Mouse (Mus musculus) testis, adult 2 months (tissue): ENCODE data around the gene Ankra2. TPM values are rescaled to one million over a fixed set of nuclear protein-coding genes. Genes with fewer than 3 reads are reported as not detected.
A peak's percentile ranks its signal among the peaks of the same experiment; 100 is the strongest.

Source experiments
- H3K27ac ChIP-seq: fragments of 200-500 bp; 2 replicates; pipeline ENCODE4 v1.5.1; 2012; ENCODE audit warnings: low read depth, low read length; ENCODE audit not compliant: control insufficient read depth, insufficient read depth
- H3K27me3 ChIP-seq: fragments of 200-500 bp; 2 replicates; pipeline ENCODE4 v1.6.1; 2012; ENCODE audit warnings: mild to moderate bottlenecking, low read length, moderate library complexity; ENCODE audit not compliant: control insufficient read depth, insufficient read depth
- H3K36me3 ChIP-seq: fragments of 200-500 bp; 2 replicates; pipeline ENCODE4 v1.6.1; 2012; ENCODE audit warnings: mild to moderate bottlenecking, low read length; ENCODE audit not compliant: control insufficient read depth, insufficient read depth
- H3K4me1 ChIP-seq: fragments of 200-500 bp; 2 replicates; pipeline ENCODE4 v1.6.1; 2012; ENCODE audit warnings: low read length; ENCODE audit not compliant: control insufficient read depth, insufficient read depth
- H3K4me3 ChIP-seq: fragments of 200-500 bp; 2 replicates; pipeline ENCODE4 v1.5.1; 2012; ENCODE audit warnings: low read depth, mild to moderate bottlenecking, low read length, moderate library complexity, mixed read lengths; ENCODE audit not compliant: control insufficient read depth
- CTCF ChIP-seq: fragments of 200-500 bp; IDR thresholded peaks from 2 replicates; pipeline ENCODE4 v1.5.1; 2012; ENCODE audit warnings: low read depth, mild to moderate bottlenecking, inconsistent platforms, low read length, moderate library complexity; ENCODE audit not compliant: control insufficient read depth, insufficient read depth, insufficient replicate concordance
- POLR2A ChIP-seq: fragments of 200-500 bp; IDR thresholded peaks from 2 replicates; pipeline ENCODE4 v1.6.1; 2012; ENCODE audit warnings: low read depth, mild to moderate bottlenecking, inconsistent platforms, low read length, moderate library complexity; ENCODE audit not compliant: control insufficient read depth
- polyA plus RNA-seq: library from polyadenylated mRNA; depleted of rRNA; stranded (reverse); fragments of >200 nt; gene quantifications from 2 replicates; pipeline ENCODE4 v1.2.3, GENCODE M21; 2012

Gene Ankra2
- polyA plus RNA-seq, 1 experiment = 22.2 TPM

- Histone ChIP-seq H3K36me3 (no peaks in the 10 kb centered on the region), H3K27me3 (no peaks in the 10 kb centered on the region), H3K4me3 (no peak overlapping the region), H3K27ac (no peak overlapping the region), H3K4me1 (no peaks in the 10 kb centered on the region)
- TF ChIP-seq CTCF = no peak
- no peak for TF ChIP-seq POLR2A
Measured at GRCm38 (mm10) chr13:98291712-98292111, 28.8 kb downstream of the Ankra2 start.

- no peak overlapping the region for H3K27ac ChIP-seq
- no peaks in the 10 kb centered on the region for H3K4me1 ChIP-seq
- no peak overlapping the region for H3K4me3 ChIP-seq
- H3K27me3 ChIP-seq = no peaks in the 10 kb centered on the region
- TF ChIP-seq POLR2A = no peak
- no peak for TF ChIP-seq CTCF
- H3K36me3 ChIP-seq = no peaks in the 10 kb centered on the region
Measured at GRCm38 (mm10) chr13:98296072-98296471, 33.2 kb downstream of the Ankra2 start.

DNA sequence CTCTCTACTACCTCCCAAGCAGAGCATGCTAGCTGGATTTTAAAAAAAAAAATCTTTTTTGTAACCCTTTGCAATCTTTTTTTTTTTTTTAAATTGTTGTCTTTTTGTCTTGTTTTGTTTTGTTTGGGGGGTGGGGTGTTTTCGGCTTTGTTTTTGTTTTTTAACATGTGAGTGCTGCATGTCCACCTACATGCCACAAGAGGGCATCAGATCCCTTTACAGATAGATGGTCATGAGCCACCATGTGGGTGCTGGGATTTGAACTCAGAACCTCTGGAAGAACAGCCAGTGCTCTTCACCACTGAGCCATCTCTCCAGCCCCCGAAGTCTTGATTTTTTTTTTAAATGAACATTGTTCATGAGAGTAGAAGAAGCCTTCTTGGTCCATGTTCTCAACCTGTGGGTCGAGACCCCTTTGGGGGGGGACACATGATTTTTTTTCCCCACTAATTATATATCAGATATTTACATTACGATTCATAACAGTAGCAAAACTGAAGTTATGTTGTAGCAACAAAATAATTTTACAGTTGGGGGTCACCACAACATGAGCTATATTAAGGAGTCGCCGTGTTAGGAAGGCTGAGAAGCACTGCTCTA, 35.1 kb downstream of the Ankra2 start:
- Histone ChIP-seq H3K27ac (no peak overlapping the region), H3K4me1 (no peaks in the 10 kb centered on the region), H3K36me3 (no peaks in the 10 kb centered on the region), H3K4me3 (no peak overlapping the region), H3K27me3 (no peaks in the 10 kb centered on the region)
- TF ChIP-seq POLR2A (no peak), CTCF (no peak)

GRCm38 (mm10) chr13:98298833-98299758, 36.2 kb downstream of the Ankra2 start:
- Histone ChIP-seq H3K27ac (no peak overlapping the region), H3K4me1 (no peaks in the 10 kb centered on the region), H3K27me3 (no peaks in the 10 kb centered on the region), H3K4me3 (peak overlapping the region; percentile 28), H3K36me3 (no peaks in the 10 kb centered on the region)
- TF ChIP-seq CTCF (peak; percentile 71), POLR2A (no peak)

- Histone ChIP-seq H3K27ac (no peak overlapping the region), H3K4me3 (no peak overlapping the region), H3K4me1 (peaks cover 2% of the 10 kb centered on the region; the same call in 1 of the 2 replicates), H3K36me3 (no peaks in the 10 kb centered on the region), H3K27me3 (no peaks in the 10 kb centered on the region)
- no peak for TF ChIP-seq CTCF
- TF ChIP-seq POLR2A = no peak
Measured at GRCm38 (mm10) chr13:98305257-98305656, 42.4 kb downstream of the Ankra2 start.

GRCm38 (mm10) chr13:98306393-98306792, 43.5 kb downstream of the Ankra2 start:
- H3K36me3 ChIP-seq = no peaks in the 10 kb centered on the region; the same call in 1 of the 2 replicates
- no peak overlapping the region for H3K4me3 ChIP-seq
- TF ChIP-seq POLR2A (no peak), CTCF (no peak)
- peak overlapping the region; percentile 66 for H3K27ac ChIP-seq
- H3K4me1 ChIP-seq = peaks cover 2% of the 10 kb centered on the region; the same call in 1 of the 2 replicates
- H3K27me3 ChIP-seq = no peaks in the 10 kb centered on the region

DNA sequence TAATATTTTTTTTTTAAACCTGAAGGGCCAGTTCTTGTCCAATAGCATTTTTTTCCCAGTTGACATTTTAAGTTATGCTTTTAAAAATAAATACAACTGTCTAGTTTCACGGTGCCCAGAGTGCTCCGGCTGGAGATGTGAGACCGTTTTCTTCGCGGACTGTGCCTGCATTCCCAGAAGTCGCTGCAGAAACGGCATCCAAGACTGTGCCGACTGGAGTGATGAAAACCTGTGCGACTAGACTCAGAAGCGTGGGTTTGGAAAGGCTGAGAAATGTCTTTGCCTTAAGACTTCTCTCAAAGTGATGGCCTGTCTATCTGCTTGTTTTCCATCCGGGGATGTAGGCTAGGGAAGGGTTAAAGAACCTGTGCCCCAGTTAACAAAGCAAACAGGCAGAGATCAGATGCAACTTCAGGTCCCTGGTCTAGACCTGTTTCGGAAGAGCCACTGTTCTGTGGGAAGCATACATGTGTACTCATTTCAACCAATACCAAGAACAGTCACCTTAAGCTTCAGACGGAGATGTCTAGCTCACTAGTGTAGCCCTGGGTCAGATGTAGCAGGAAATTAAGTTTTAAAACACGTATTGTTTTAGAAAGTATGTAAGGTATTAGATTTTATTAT, 44.1 kb downstream of the Ankra2 start:
- no peak for TF ChIP-seq POLR2A
- TF ChIP-seq CTCF = no peak
- Histone ChIP-seq H3K4me3 (no peak overlapping the region), H3K4me1 (peaks cover 2% of the 10 kb centered on the region; the same call in 1 of the 2 replicates), H3K27ac (peak overlapping the region; percentile 62; the same call in 1 of the 2 replicates), H3K36me3 (no peaks in the 10 kb centered on the region; the same call in none of the 2 replicates), H3K27me3 (no peaks in the 10 kb centered on the region)
